Mouse (Mus musculus) T-helper 1 cell (primary cell): ENCODE results near the gene Olfr573-ps1.

ENCODE experiments used
- in situ Hi-C: fragments of 300-600 bp; cut with MboI, MseI; formaldehyde crosslinking; loops from one replicate; pipeline ENCODE4 v1.15.1; 2025; ENCODE audit warnings: high pct_unique_total_duplicates

The Olfr573-ps1 gene

DNA sequence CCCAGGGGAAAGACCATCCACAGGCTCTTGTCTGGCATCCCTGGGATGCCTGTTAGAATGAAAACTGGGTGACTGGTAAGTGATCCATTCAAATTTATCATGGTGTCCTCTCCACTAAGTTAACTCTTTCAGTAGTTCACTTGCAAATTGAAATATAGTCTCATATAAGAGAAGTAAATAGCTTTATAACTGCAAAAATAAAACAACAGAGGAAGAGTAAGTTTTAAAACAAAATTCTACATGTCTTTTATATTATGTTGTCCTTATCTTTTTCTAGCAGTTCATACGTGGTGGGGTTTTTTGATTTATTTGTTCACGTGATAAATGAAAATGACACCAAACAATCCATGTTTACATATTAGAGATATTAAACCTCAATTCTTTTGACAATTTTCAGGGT is at the start of gene Olfr573-ps1:
Gene Olfr573-ps1, minus strand, starts transcription at position 101 of the 400 bp plus-strand sequence.
- in situ Hi-C loops, result no loop called here

DNA sequence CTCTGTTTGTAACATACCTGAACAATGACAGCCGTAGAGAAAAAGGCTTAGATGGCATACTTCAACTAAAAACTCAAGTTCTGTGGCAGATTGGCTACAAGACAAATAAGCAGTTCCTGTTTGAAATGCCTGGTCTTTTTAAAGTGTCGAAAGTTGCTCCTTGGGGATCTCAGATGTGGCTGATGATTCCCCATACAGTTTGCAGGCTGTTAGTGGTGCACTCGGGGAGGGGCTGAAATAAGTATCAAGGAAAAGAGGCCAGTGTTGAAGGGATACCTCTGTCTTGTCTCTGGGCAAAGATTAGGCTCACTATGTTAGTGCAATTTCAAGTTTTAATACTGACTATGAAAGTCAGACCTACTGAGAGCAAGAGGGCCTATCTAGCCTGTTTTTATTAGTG is 46.8 kb upstream of the Olfr573-ps1 start, which contains the start of gene Olfr578:
Gene Olfr578, minus strand, starts transcription at position 101 of the 400 bp plus-strand sequence.
- in situ Hi-C loops, result loop anchor here (10.0 kb wide), 1 partner anchor 624 kb away; no protein-coding TSS in a partner anchor

DNA sequence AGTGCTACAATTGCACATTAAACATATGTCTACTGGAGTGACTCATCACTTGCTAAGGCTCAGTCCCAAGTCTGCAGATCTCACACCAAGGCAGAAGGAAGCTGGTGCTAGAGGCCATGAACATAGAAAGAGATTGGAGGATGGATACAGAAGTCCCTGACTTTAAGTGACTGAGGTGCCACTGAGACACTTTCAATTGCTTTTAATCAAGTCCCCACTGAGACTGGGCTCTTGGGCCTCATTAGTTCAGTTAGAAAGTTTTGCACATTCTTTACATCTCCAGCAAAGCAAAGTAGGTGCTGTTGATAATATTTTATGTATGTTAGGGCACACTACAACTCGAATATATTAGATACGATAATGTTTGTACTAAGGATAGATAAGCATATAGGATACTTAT is 33.5 kb upstream of the Olfr573-ps1 start, which contains the start of gene Olfr577:
Gene Olfr577, minus strand, starts transcription at position 101 of the 400 bp plus-strand sequence.
- in situ Hi-C loops, result no loop called here

DNA sequence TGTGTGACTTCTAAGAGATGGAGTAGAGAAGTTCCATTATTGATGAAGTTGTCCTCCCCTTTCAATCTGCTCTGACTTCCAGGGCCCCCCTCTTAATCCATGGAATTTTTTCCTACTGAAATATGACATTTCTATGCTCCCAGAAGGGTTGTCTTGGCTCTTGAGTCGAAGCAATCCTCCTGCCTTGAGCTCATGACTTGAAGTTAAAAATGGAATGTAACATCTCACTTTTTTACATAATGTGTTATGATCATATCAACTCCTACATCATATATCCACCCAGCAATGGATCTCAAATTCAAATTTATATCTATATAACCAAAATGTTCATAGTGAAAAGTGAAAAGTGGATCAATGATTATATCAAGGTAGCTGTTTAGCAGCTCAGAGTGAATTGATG is 32.0 kb upstream of the Olfr573-ps1 start:
- in situ Hi-C loops, result no loop called here

DNA sequence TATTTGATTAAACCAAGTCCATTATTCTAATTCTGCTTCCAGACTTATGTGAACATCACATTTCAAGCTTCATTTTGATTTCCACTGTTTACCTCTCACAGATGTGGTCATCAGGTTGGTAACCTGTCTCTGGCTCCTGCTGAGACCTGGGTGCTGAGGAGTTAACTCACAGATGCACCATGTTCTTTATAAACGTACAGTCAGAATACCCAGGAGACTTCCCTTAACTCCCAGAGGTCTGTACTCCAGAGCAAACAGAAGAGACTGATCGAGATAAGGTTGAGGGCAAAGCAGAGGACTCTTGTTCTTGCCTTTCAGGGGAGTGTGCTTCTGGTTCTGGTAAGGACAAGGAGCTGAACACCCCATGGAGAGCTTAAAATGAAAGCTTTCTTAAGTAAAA is 20.0 kb upstream of the Olfr573-ps1 start, which contains the start of gene Olfr576:
Gene Olfr576, plus strand, starts transcription at position 301 of the 400 bp plus-strand sequence.
- in situ Hi-C loops, result no loop called here

DNA sequence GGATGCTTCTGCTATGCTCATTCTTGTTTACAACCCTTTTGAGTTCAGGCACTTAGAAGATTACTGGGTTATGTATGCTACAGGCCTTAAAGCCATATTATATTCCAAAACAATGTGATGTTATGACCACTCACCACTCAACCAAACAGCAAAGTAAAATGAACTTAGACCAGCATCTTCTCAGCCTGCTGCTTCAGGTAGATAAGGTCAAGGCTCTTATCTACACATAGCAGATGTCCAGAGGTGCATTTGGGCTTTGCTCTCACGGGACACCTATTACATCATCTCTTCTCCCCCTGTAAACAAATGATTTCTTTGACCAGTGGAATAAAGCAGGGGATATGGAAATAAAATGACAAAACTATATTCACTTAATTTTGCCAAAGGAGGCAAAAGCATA is 16.2 kb upstream of the Olfr573-ps1 start, which contains the start of gene Olfr575:
Gene Olfr575, minus strand, starts transcription at position 183 of the 400 bp plus-strand sequence.
- in situ Hi-C loops, result no loop called here

DNA sequence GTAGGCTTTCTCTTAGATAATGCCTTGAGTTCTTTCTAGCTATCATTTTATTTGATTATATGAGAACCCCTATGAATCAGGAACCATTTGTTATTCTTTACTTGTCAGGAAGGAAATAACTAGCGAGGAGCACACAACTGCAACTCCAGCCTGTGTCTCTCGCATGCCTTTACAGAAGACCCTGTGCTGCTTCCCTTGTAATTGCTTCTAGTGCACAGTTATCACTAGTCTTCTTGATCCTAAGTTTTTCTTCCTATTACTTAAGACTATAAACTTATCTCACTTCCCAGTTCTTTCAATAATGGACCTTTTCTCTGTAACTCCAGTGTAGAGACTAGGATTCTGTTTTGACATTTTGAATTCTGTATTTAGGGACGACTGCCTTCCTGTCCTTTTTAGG is 15.8 kb upstream of the Olfr573-ps1 start:
- in situ Hi-C loops, result no loop called here

DNA sequence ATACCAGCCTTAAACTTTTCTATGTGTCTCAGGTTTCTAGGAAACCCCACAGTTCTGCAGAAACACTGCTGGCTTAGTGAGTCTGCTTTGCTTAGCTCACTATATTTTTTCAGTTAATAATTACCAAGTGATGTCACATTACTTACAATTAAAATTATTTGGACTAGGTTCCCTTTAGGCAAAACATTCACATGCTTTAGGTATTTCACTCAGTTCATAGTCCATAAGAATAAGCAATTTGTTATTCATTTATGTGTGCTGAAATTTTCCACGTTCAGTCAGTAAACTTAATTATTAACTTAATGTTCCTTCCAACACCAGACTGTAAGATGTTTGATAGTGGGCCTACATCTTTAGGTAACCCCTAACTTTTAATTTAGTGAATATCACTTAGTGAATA is 8.4 kb upstream of the Olfr573-ps1 start:
- in situ Hi-C loops, result no loop called here

DNA sequence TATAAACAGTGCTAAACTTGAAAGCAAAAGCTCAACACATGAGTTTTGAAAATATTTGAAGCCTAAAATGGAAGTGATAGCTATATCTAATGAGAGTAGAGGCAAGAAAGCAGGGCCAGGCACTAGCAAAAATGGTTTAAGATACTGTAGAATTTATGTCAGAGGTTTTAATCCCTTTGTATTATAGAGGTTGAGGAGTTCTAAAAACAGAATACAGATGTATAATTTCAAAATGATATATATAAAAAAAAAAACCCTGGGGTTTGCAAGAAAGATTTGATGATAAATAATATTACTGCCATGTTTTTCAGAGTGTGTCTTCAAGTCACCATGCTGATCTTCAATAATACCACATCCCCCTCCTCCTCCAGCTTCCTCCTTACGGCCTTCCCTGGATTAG is 5.8 kb upstream of the Olfr573-ps1 start, which contains the start of gene Olfr574:
Gene Olfr574, plus strand, starts transcription at position 301 of the 400 bp plus-strand sequence.
- in situ Hi-C loops, result no loop called here

DNA sequence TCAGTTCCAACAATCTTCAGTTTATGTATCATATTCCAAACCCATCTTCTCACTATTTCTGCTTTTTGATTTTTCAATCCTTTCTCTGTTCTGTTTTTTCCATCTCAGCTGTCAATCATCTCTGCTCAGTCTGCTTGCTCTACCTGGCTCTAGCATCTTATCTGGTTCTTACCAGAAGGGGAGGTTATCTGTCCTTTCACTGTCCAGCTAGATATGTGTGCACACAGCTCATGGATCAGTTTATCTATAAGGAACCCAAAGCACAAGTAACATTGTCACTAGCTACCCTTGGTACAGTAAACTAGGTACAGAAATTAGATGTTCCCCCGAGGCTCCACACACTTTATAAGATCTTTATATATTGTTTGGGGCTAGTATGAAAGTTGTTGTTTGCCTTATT is 1.0 kb upstream of the Olfr573-ps1 start:
- in situ Hi-C loops, result no loop called here

DNA sequence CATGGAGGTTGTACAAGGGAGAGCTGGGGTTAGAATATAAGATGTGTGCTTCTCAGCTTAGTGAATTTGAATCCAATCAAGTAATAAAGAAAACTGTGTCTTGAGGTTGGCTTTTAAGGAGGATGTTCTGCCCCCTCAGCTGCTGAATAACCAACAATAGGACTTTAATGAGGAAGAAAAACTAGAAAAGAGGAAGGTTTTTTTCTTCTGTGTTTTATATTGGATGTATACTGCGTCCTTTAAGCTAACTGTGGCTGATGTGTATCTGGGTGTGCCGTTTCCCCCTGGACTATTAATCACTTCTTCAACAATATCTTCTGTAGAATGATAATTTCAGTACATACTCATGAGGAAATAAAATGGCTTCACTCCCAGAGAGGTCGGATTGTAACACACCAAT is 15.3 kb downstream of the Olfr573-ps1 start:
- in situ Hi-C loops, result no loop called here

DNA sequence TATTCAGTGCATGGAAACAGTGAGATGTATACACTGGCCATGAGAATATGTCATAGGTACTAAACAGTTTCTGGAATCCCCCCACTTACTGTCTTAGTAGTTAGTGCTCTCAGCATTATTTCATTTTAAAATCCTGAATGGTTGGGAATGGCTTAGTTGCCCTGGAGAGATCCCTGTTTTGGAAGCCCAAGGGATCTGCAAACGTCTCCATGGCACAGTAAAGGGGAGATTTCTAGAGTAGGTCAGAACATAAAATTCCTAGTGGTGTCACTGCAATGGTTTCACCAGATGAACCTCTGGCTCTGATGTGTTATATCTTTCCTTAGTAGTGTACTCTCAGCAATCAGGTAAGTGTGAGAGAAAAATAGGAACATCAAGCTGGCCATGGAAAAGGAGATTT is 18.3 kb downstream of the Olfr573-ps1 start, which contains the start of gene Olfr572:
Gene Olfr572, plus strand, starts transcription at position 301 of the 400 bp plus-strand sequence.
- in situ Hi-C loops, result no loop called here

DNA sequence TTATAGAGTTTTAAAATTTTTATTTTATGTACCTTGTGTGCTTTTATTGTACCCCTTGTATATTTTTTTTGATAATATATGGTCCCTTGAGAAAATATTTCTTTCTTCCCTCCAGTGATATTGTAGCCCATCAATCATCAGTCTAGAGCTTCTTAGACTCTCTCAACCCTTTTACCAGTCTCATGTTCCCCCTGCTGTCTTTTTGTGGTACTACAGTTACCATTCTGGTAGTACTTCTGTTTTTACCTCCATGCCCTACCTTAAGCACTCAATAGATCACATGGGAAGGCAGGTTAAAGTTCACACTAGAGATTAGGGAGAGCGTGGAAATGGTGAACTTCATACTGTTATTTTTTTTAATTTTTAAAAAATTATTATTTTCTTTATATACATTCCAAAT is 22.7 kb downstream of the Olfr573-ps1 start:
- in situ Hi-C loops, result loop anchor here (10.0 kb wide), 1 partner anchor 225 kb away; the partner anchor contains the start of gene Olfr557

DNA sequence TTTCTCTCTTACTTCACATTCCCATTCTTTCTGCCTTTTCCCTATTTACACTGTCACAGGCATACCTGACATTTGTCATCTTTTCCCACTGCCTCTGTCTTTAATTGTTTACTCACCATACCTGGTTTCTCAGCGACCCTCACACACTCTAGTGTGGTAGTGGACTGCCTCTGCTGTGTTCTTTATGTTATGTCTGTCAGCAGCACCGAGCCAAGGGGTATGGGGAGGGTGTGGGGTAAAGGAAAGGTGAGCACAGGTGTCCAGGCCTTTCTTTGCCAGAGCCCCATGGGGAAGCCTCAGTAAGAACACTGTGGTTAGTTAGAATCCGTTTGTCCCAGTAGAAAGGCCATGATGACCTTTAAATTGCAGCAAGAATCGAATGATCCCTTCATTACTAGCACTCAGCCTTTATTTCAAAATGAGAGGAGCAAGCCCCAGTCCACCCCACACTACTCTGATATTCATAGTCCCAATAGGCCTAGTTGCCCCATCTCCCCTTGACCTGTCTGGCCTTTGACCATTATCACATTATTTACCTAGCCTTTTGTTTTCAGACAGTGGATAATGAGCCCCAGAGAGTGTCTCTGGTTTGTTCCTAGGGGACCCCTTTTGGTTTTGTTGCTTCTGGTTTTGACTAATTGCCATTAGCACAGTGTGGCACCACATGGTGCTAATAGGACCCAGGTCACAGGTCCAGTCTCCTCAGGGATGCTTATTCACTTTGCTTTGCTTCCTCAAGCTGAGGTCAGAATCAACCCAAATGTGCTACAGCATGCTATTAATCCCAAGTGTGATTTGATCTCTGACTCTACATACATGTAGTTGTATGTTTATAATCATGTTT is 25.1 kb downstream of the Olfr573-ps1 start, which contains the start of gene Olfr571:
Gene Olfr571, minus strand, starts transcription at position 505 of the 844 bp plus-strand sequence.
- in situ Hi-C loops, result loop anchor here (10.0 kb wide), 1 partner anchor 222 kb away; the partner anchor contains the start of gene Olfr557

DNA sequence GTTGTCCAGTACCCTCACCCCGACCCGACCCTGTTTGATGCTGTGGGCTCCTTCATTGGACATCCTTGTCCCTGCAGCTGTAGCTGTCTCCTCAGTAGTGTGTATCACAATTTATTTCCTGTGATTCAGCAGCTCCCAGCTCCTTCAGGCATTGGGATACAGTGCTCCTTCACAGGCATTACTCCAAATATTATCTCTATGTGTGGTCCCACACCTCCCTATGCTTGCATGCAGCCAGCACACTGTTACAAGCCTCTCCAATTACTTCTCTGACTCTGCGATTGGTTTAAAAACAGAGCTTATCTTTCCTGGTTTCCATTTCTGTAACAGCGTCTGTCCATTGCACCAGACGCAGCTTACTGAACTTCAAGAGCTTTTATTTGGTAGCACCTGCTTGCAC is 26.0 kb downstream of the Olfr573-ps1 start:
- in situ Hi-C loops, result loop anchor here (10.0 kb wide), 1 partner anchor 222 kb away; the partner anchor contains the start of gene Olfr557

DNA sequence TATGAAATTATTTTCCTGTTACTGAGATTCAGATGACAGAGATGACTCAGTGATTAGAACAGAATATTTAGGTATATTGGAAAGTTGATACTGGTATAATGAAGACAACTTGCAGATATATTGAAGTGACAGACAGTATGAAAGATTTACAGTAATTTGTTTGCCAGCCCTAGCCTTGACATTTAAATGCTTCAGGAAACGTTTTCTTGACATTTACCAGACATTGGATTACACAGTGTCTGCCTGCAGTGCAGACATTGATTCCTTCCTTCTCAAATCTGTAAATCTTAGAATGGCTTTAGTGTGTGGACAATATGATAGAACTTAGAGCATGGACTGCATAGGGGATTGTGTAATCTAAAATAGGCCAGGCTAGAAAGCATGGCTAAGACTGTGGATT is 27.1 kb downstream of the Olfr573-ps1 start:
- in situ Hi-C loops, result loop anchor here (10.0 kb wide), 1 partner anchor 220 kb away; the partner anchor contains the start of gene Olfr557
